Mouse (Mus musculus): ENCODE results near the gene Esx1. TPM values are rescaled to one million over a fixed set of nuclear protein-coding genes. Genes with fewer than 3 reads are reported as not detected.

Gene Esx1
- polyA plus RNA-seq, 1 experiment from 2014 or later: not detected

- ATAC-seq (ENCODE audit: low read depth) (no peak), DNase-seq (no peak)
- no peaks in the 10 kb centered on the region for H3K4me1 ChIP-seq (replicated peaks)
- no peak overlapping the region for H3K9ac ChIP-seq
- H3K9me3 ChIP-seq (replicated peaks): no peaks in the 10 kb centered on the region
- peaks cover 84% of the 10 kb centered on the region for H3K27me3 ChIP-seq
- WGBS (ENCODE audit: insufficient replicate concordance): 19% methylated on average over 52 of the region's 52 CpGs
- H3K4me2 ChIP-seq: peak overlapping the region; percentile 37
- H3K27ac ChIP-seq: no peak overlapping the region
- H3K36me3 ChIP-seq: no peaks in the 10 kb centered on the region
- H3K4me3 ChIP-seq (replicated peaks): peak overlapping the region; percentile 21
Observed at GRCm38 (mm10) chrX:137119675-137120423, 2.0 kb downstream of the Esx1 start.

- Histone ChIP-seq H3K9ac (no peak overlapping the region), H3K4me2 (no peak overlapping the region), H3K27ac (no peak overlapping the region), H3K4me3 (replicated peaks) (no peak overlapping the region; the same call in 1 of the 2 replicates), H3K36me3 (no peaks in the 10 kb centered on the region), H3K4me1 (replicated peaks) (no peaks in the 10 kb centered on the region), H3K9me3 (replicated peaks) (no peaks in the 10 kb centered on the region), H3K27me3 (peaks cover 86% of the 10 kb centered on the region)
- 18% methylated on average over 40 of the region's 40 CpGs for WGBS (ENCODE audit: insufficient replicate concordance)
- no peak for ATAC-seq (ENCODE audit: low read depth)
- DNase-seq: peak; percentile 20
Observed at GRCm38 (mm10) chrX:137118097-137118746, 3.7 kb downstream of the Esx1 start.

GRCm38 (mm10) chrX:137106498-137106897, 15.4 kb downstream of the Esx1 start:
- ATAC-seq (ENCODE audit: low read depth) (no peak), DNase-seq (no peak)
- no peak overlapping the region for H3K4me3 ChIP-seq (replicated peaks)
- H3K9me3 ChIP-seq (replicated peaks): no peaks in the 10 kb centered on the region
- H3K4me2 ChIP-seq: no peak overlapping the region
- H3K9ac ChIP-seq: no peak overlapping the region
- peaks cover 44% of the 10 kb centered on the region for H3K27me3 ChIP-seq
- no peaks in the 10 kb centered on the region for H3K36me3 ChIP-seq
- H3K4me1 ChIP-seq (replicated peaks): no peaks in the 10 kb centered on the region
- 11% methylated on average over 13 of the region's 13 CpGs for WGBS (ENCODE audit: insufficient replicate concordance)
- H3K27ac ChIP-seq: no peak overlapping the region

GRCm38 (mm10) chrX:137104531-137104930, 17.4 kb downstream of the Esx1 start:
- H3K9ac ChIP-seq: no peak overlapping the region
- no peak overlapping the region for H3K4me2 ChIP-seq
- no peaks in the 10 kb centered on the region for H3K4me1 ChIP-seq (replicated peaks)
- H3K27ac ChIP-seq: no peak overlapping the region
- DNase-seq: no peak
- ATAC-seq (ENCODE audit: low read depth): no peak
- H3K36me3 ChIP-seq: no peaks in the 10 kb centered on the region
- peaks cover 61% of the 10 kb centered on the region for H3K27me3 ChIP-seq
- 19% methylated on average over 25 of the region's 25 CpGs for WGBS (ENCODE audit: insufficient replicate concordance)
- no peaks in the 10 kb centered on the region for H3K9me3 ChIP-seq (replicated peaks)
- H3K4me3 ChIP-seq (replicated peaks): no peak overlapping the region

Other genes starting within 250 kb of the Esx1 start
- gene H2bfm, start 194.8 kb downstream of the Esx1 start, polyA plus RNA-seq (2015; fragmentation: Nextera tagmentation; extraction: Ambion mirVana): not detected in 2 replicates
- gene Tmsb15b2, start 146.6 kb downstream of the Esx1 start, polyA plus RNA-seq (2015; fragmentation: Nextera tagmentation; extraction: Ambion mirVana): 6.3 and 10.6 TPM in 2 replicates
- 0.43 TPM in 1 of 2 replicates, not detected in the other for gene Tmsb15l, start 145.2 kb downstream of the Esx1 start, polyA plus RNA-seq (2015; fragmentation: Nextera tagmentation; extraction: Ambion mirVana)
- gene Tmsb15b1, start 145.2 kb downstream of the Esx1 start, polyA plus RNA-seq (2015; fragmentation: Nextera tagmentation; extraction: Ambion mirVana): 3.7 and 4.5 TPM in 2 replicates
- gene Zcchc18, start 128.9 kb downstream of the Esx1 start, polyA plus RNA-seq (2015; fragmentation: Nextera tagmentation; extraction: Ambion mirVana): 0.42 and 0.44 TPM in 2 replicates
- 2.6 and 3.6 TPM in 2 replicates for gene Slc25a53, start 83.8 kb downstream of the Esx1 start, polyA plus RNA-seq (2015; fragmentation: Nextera tagmentation; extraction: Ambion mirVana)
- 1.2 and 1.5 TPM in 2 replicates for gene Fam199x, start 72.5 kb downstream of the Esx1 start, polyA plus RNA-seq (2015; fragmentation: Nextera tagmentation; extraction: Ambion mirVana)

All from liver, embryonic 13.5 days (tissue).